Mouse (Mus musculus) cortical plate, adult 2 months (tissue): ENCODE data around the gene Zfp93.

Source experiments
- CTCF ChIP-seq: fragments of 200-500 bp; IDR thresholded peaks from 2 replicates; pipeline ENCODE4 v1.5.1; 2011; ENCODE audit warnings: mild to moderate bottlenecking, control low read depth, low read length; ENCODE audit not compliant: insufficient read depth; ENCODE audit errors: extremely low read depth
- POLR2A ChIP-seq: fragments of 200-500 bp; IDR thresholded peaks from 2 replicates; pipeline ENCODE4 v1.6.1; 2011; ENCODE audit warnings: mild to moderate bottlenecking, low read length, control low read depth; ENCODE audit not compliant: insufficient read depth; ENCODE audit errors: extremely low read depth

DNA sequence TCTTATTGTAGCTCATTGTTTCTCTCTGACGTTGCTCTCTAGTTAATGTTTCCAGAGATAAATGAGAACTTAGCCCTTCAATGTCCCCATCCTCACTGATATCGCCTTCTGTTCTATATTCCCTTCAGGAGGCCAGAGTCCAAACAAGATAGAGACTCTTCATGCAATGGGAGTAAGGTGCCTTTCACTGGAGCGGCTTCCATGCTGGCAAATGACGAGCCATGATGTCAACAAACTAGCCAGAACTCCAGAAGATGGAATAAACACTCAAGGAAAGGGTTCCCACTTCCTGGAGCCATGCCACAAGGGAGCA, 10.3 kb upstream of the Zfp93 start:
- TF ChIP-seq CTCF (no peak), POLR2A (no peak)
